Mouse (Mus musculus) CH12.LX (cell line): ENCODE measurements around the gene Sh3bgrl2. TPM values are rescaled to one million over a fixed set of nuclear protein-coding genes. Genes with fewer than 3 reads are reported as not detected.

Source experiments
- DNase-seq: peaks from one replicate; pipeline ENCODE4 v3.0.0-alpha.2; 2013; ENCODE audit errors: extremely low read depth
- H3K27ac ChIP-seq: 2 replicates; pipeline ENCODE4 v1.5.1; 2012; ENCODE audit warnings: low read depth, mild to moderate bottlenecking, control low read depth, moderate library complexity; ENCODE audit not compliant: insufficient read depth
- H3K27me3 ChIP-seq: replicated peaks from 2 replicates; pipeline ENCODE3; 2012; ENCODE audit warnings: inconsistent platforms
- H3K36me3 ChIP-seq, 2 experiments: replicated peaks in 1 of 2; 2 replicates each; pipeline versions ENCODE3 to v1.6.1; 2012; ENCODE audit warnings: inconsistent platforms in 1 of 2, low read length in 1 of 2, mild to moderate bottlenecking in 1 of 2, mixed read lengths in 1 of 2, moderate library complexity in 1 of 2; ENCODE audit not compliant: control insufficient read depth in 1 of 2, insufficient read depth in 1 of 2
- H3K4me1 ChIP-seq, 2 experiments: 2 replicates each; pipeline ENCODE4 v1.6.1; 2012; ENCODE audit warnings: inconsistent platforms in 1 of 2, moderate library complexity in 1 of 2; ENCODE audit not compliant: insufficient read depth in 2 of 2, control insufficient read depth in 1 of 2
- H3K4me2 ChIP-seq: 2 replicates; pipeline ENCODE4 v1.6.1; 2012; ENCODE audit warnings: low read depth, mild to moderate bottlenecking, control low read depth; ENCODE audit not compliant: poor library complexity, insufficient read depth, severe bottlenecking
- H3K4me3 ChIP-seq, 3 experiments: fragments of 150-350 bp in 1 of 3; sonication (generic) in 1 of 3; replicated peaks in 1 of 3; 2 replicates each; pipeline versions ENCODE3 to v1.5.1; 2011 to 2012; ENCODE audit warnings: low read depth in 2 of 3, low read length in 2 of 3, mild to moderate bottlenecking in 2 of 3, moderate library complexity in 2 of 3, control low read depth in 1 of 3, improper control_type of control experiment in 1 of 3, inconsistent platforms in 1 of 3, mixed read lengths in 1 of 3; ENCODE audit not compliant: poor library complexity in 1 of 3
- H3K79me2 ChIP-seq: replicated peaks from 2 replicates; pipeline ENCODE4 v1.6.1; 2012; ENCODE audit warnings: mild to moderate bottlenecking, moderate library complexity; ENCODE audit not compliant: control insufficient read depth, poor library complexity, insufficient read depth, severe bottlenecking; ENCODE audit errors: extremely low read depth
- H3K9ac ChIP-seq: 2 replicates; pipeline ENCODE4 v1.6.1; 2012; ENCODE audit warnings: low read depth, mild to moderate bottlenecking, control low read depth, moderate library complexity; ENCODE audit not compliant: insufficient read depth
- H3K9me3 ChIP-seq: replicated peaks from 2 replicates; pipeline ENCODE3; 2012; ENCODE audit warnings: low read length, inconsistent platforms, mixed read lengths
- BHLHE40 ChIP-seq: IDR thresholded peaks from 2 replicates; pipeline ENCODE4 v1.6.1; 2011; ENCODE audit warnings: mild to moderate bottlenecking, low read depth, low read length, improper control_type of control experiment
- CTCF ChIP-seq, 2 experiments: IDR thresholded peaks in 1 of 2; conservative IDR thresholded peaks in 1 of 2; 2 replicates each; pipeline ENCODE4 v1.5.1; 2011 to 2012; ENCODE audit warnings: low read depth in 2 of 2, low read length in 2 of 2, improper control_type of control experiment in 1 of 2, inconsistent platforms in 1 of 2, mild to moderate bottlenecking in 1 of 2, moderate library complexity in 1 of 2
- E2F4 ChIP-seq: IDR thresholded peaks from 2 replicates; pipeline ENCODE4 v1.6.1; 2011; ENCODE audit warnings: low read depth, low read length, improper control_type of control experiment; ENCODE audit not compliant: insufficient replicate concordance
- ELF1 ChIP-seq: IDR thresholded peaks from 2 replicates; pipeline ENCODE4 v1.6.1; 2014; ENCODE audit warnings: low read depth, mild to moderate bottlenecking, inconsistent platforms, low read length, improper control_type of control experiment
- EP300 ChIP-seq: IDR thresholded peaks from 2 replicates; pipeline ENCODE4 v1.6.1; 2011; ENCODE audit warnings: low read length, improper control_type of control experiment
- ETS1 ChIP-seq: conservative IDR thresholded peaks from 2 replicates; pipeline ENCODE4 v1.6.1; 2012; ENCODE audit warnings: low read depth, mild to moderate bottlenecking, inconsistent platforms, low read length, improper control_type of control experiment, moderate library complexity
- GABPA ChIP-seq: IDR thresholded peaks from 2 replicates; pipeline ENCODE4 v1.6.1; 2012; ENCODE audit warnings: low read depth, low read length, improper control_type of control experiment, inconsistent platforms; ENCODE audit not compliant: insufficient replicate concordance
- IRF4 ChIP-seq: IDR thresholded peaks from 2 replicates; pipeline ENCODE4 v1.6.1; 2014; ENCODE audit warnings: low read depth, mild to moderate bottlenecking, inconsistent platforms, low read length, improper control_type of control experiment
- JUN ChIP-seq: IDR thresholded peaks from 2 replicates; pipeline ENCODE4 v1.6.1; 2011; ENCODE audit warnings: low read depth, mild to moderate bottlenecking, low read length, improper control_type of control experiment, moderate library complexity; ENCODE audit not compliant: insufficient read depth
- JUND ChIP-seq: conservative IDR thresholded peaks from 2 replicates; pipeline ENCODE4 v1.6.1; 2011; ENCODE audit warnings: low read depth, low read length, improper control_type of control experiment
- MEF2A ChIP-seq: IDR thresholded peaks from 2 replicates; pipeline ENCODE4 v1.6.1; 2014; ENCODE audit warnings: low read depth, mild to moderate bottlenecking, inconsistent platforms, low read length, improper control_type of control experiment, borderline replicate concordance
- MXI1 ChIP-seq: IDR thresholded peaks from 2 replicates; pipeline ENCODE4 v1.6.1; 2011; ENCODE audit warnings: mild to moderate bottlenecking, low read depth, low read length, improper control_type of control experiment
- NRF1 ChIP-seq: IDR thresholded peaks from 2 replicates; pipeline ENCODE4 v1.6.1; 2014; ENCODE audit warnings: low read depth, mild to moderate bottlenecking, inconsistent platforms, low read length, improper control_type of control experiment, moderate library complexity
- POLR2A ChIP-seq: IDR thresholded peaks from 2 replicates; pipeline ENCODE4 v1.6.1; 2011; ENCODE audit warnings: low read depth, mild to moderate bottlenecking, improper control_type of control experiment, low read length
- SIN3A ChIP-seq: IDR thresholded peaks from 2 replicates; pipeline ENCODE4 v1.6.1; 2012; ENCODE audit warnings: low read length, improper control_type of control experiment, inconsistent platforms
- TBP ChIP-seq: conservative IDR thresholded peaks from 2 replicates; pipeline ENCODE4 v1.6.1; 2011; ENCODE audit warnings: low read depth, low read length, improper control_type of control experiment
- TCF12 ChIP-seq: IDR thresholded peaks from 2 replicates; pipeline ENCODE4 v1.6.1; 2014; ENCODE audit warnings: low read depth, mild to moderate bottlenecking, inconsistent platforms, low read length, improper control_type of control experiment
- UBTF ChIP-seq: IDR thresholded peaks from 2 replicates; pipeline ENCODE4 v1.6.1; 2012; ENCODE audit warnings: low read depth, mild to moderate bottlenecking, inconsistent platforms, low read length, improper control_type of control experiment, moderate library complexity
- ZMIZ1 ChIP-seq: IDR thresholded peaks from 2 replicates; pipeline ENCODE4 v1.6.1; 2012; ENCODE audit warnings: low read depth, mild to moderate bottlenecking, inconsistent platforms, low read length, improper control_type of control experiment
- dilution Hi-C: fragments of 300-500 bp; cut with MboI; formaldehyde crosslinking; loops from 2 replicates; pipeline ENCODE4 v1.14.3; 2020; ENCODE audit warnings: low sequenced_read_pairs; ENCODE audit not compliant: extremely low pct_unique_long_range_greater_than_20kb, extremely low pct_ligation_motif_present
- in situ Hi-C: fragments of 300-500 bp; cut with MboI; formaldehyde crosslinking; loops from 3 replicates; pipeline ENCODE4 v1.14.3; 2019; ENCODE audit warnings: low sequenced_read_pairs, low pct_ligation_motif_present, low pct_unique_long_range_greater_than_20kb, mixed read lengths
- polyA plus RNA-seq: library from polyadenylated mRNA; unstranded; fragments of >175 nt; gene quantifications from 2 replicates; pipeline ENCODE4 v1.2.1, GENCODE M21; 2012; ENCODE audit warnings: low read depth; ENCODE audit not compliant: insufficient read length
- total RNA-seq, 2 experiments: library from RNA; depleted of rRNA; stranded (reverse); fragments of 300-350 nt in 1 of 2; fragments of >200 nt in 1 of 2; gene quantifications; 2 replicates each; pipeline ENCODE4 v1.2.3; 2012 to 2014

Gene Sh3bgrl2
- total and polyA plus RNA-seq, 3 experiments: 0.04 to 0.27 (median 0.11) TPM

GRCm38 (mm10) chr9:83643833-83644232 lies 95.7 kb downstream of the Sh3bgrl2 start:
- dilution Hi-C loops (no loop called here), in situ Hi-C loops (no loop called here)
- no peak for TF ChIP-seq NRF1
- no peak for TF ChIP-seq POLR2A
- TF ChIP-seq CTCF (conservative IDR thresholded peaks at IDR 0.05 in 1 of 2, IDR thresholded peaks at IDR 0.05 in 1 of 2; ENCODE audit: low read depth in 2 of 2, low read length in 2 of 2): no peak
- TF ChIP-seq SIN3A: no peak
- no peak for TF ChIP-seq BHLHE40
- no peak for TF ChIP-seq ELF1
- no peak for TF ChIP-seq UBTF
- no peak for TF ChIP-seq E2F4
- TF ChIP-seq GABPA: no peak
- no peak for TF ChIP-seq ETS1
- no peak for TF ChIP-seq MEF2A
- no peak for TF ChIP-seq ZMIZ1
- TF ChIP-seq JUN: no peak
- no peaks in the 10 kb centered on the region for H3K9me3 ChIP-seq
- H3K4me3 ChIP-seq: no peak overlapping the region
- DNase-seq: no peak
- H3K27ac ChIP-seq: no peak overlapping the region
- no peak overlapping the region for H3K9ac ChIP-seq
- peaks cover 9 to 34% of the 10 kb centered on the region in 2 experiments for H3K4me1 ChIP-seq
- H3K79me2 ChIP-seq: no peaks in the 10 kb centered on the region
- no peaks in the 10 kb centered on the region for H3K27me3 ChIP-seq
- no peak overlapping the region for H3K4me2 ChIP-seq
- H3K36me3 ChIP-seq: no peaks in the 10 kb centered on the region

- Histone ChIP-seq H3K79me2 (no peaks in the 10 kb centered on the region), H3K4me3 (no peak overlapping the region), H3K4me2 (no peak overlapping the region), H3K4me1 (peaks cover 9 to 36% of the 10 kb centered on the region in 2 experiments), H3K36me3 (no peaks in the 10 kb centered on the region), H3K9ac (no peak overlapping the region), H3K27ac (no peak overlapping the region), H3K9me3 (no peaks in the 10 kb centered on the region), H3K27me3 (no peaks in the 10 kb centered on the region)
- in situ Hi-C loops: no loop called here
- dilution Hi-C loops: no loop called here
- DNase-seq: peak; percentile 61
- TF ChIP-seq IRF4: peak; percentile 84
- peak; percentile 29; the same call in 1 of the 2 replicates for TF ChIP-seq TCF12
- peak; percentile 60 for TF ChIP-seq JUN
- peak; percentile 68 for TF ChIP-seq EP300
- TF ChIP-seq TBP: no peak
- TF ChIP-seq BHLHE40: 0 out of 2 replicates have a peak, but pooled peaks have one; percentile 23
- no peak for TF ChIP-seq MXI1
- TF ChIP-seq JUND: peak; percentile 88
These were observed 98.1 kb downstream of the Sh3bgrl2 start for GRCm38 (mm10) chr9:83646215-83646614.
